Mouse (Mus musculus) CD4-positive, CD25-positive, alpha-beta regulatory T cell, adult 2 months (primary cell): ENCODE measurements around the gene Zmym3.

Experiments used
- DNase-seq: peaks from one replicate; pipeline ENCODE4 v3.0.0-alpha.2; 2012; ENCODE audit warnings: low read depth, low spot score

Zmym3 gene

GRCm38 (mm10) chrX:101420700-101421095 lies at the start of gene Zmym3:
Zmym3 (minus strand) TSS chrX:101420849.
- peak; percentile 1 for DNase-seq

DNA sequence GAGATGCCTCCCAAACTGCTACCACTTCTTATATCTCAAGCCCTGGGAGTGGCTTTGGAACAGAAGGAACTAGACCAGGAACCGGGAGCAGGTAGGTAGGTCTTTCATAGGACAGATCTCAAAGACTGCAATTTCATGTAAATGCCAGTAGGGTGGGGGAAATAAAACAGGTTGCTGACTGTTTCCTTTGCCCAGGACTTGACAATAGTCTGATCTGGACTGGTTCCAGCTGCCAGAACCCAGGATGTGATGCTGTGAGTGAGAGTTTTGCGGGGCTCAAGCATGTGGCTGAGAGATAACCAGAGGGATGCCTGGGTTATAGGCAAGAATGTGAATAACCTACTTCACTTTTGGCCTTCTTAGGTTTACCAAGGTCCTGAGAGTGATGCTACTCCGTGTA lies 30.9 kb upstream of the Zmym3 start:
- DNase-seq, result no peak

GRCm38 (mm10) chrX:101451147-101451546 lies 30.5 kb upstream of the Zmym3 start:
- DNase-seq, result no peak

GRCm38 (mm10) chrX:101448886-101449475 lies 28.3 kb upstream of the Zmym3 start, which contains the start of gene Itgb1bp2:
Itgb1bp2 (plus strand) TSS chrX:101449088.
- no peak for DNase-seq

GRCm38 (mm10) chrX:101429976-101430375 lies 9.3 kb upstream of the Zmym3 start:
- DNase-seq, result no peak

DNA sequence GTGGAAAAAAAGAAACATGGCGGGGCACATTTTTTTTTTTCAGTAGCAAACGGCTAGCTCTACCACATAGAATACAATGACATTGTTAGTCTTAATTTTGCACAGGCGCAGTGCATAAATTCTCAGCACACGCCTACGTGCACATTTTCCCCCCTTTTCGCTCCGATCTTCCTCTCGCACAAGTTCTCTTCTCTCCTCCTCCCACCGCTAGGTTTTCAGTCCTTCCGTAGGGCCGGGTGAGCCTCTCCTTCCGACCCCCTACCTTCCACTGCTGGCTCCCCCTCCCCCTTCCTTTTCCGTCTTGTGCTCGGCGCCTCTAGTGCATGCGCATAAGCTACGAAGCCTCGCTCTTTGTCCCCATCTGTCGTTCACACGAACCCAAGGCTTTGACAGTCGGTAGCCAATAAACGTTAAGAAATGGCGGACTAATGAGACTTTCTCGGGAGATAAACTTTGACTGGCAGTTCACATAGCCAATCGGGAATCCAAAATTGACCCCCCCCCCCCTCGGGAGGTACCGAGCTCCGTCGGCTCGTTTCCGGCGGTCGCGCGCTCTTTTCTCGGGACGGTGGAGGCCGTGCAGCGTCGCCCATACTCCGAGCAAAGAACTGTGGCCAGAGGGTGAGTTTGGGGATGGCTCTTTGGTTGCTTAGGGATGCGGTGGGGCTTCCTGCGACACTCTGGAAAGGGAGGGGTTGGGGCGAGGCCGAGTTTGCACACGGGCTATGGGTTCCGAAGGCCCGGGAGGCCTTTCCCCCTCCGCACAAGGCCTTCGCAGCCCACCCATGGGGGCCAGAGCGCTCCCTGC lies 8.7 kb upstream of the Zmym3 start, which contains the start of gene Nono:
TSS of gene Nono (plus strand) at position 177 of the 808 bp plus-strand sequence.
- peak; percentile 95 for DNase-seq

DNA sequence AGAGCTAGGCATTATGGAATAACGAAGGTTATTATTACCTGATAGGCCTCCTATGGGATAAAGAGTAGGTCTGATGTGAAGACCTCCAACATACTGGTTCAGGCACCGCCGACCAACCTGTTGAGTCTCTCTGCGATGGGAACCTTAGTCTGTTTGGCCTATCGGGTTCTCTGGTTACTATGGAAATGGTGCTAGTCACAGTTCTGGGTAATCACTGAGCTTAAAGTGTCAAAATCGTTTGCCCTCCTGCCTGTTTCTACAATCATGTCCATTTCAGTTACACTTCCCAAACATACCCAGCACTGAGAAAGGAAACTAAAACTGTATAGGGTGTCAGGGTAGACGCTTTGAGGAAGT lies 8.1 kb upstream of the Zmym3 start:
- DNase-seq, result no peak

- peak; percentile 65 for DNase-seq
Measured at GRCm38 (mm10) chrX:101427774-101428173, 7.1 kb upstream of the Zmym3 start.

GRCm38 (mm10) chrX:101423462-101423861 lies 2.8 kb upstream of the Zmym3 start:
- no peak for DNase-seq

DNA sequence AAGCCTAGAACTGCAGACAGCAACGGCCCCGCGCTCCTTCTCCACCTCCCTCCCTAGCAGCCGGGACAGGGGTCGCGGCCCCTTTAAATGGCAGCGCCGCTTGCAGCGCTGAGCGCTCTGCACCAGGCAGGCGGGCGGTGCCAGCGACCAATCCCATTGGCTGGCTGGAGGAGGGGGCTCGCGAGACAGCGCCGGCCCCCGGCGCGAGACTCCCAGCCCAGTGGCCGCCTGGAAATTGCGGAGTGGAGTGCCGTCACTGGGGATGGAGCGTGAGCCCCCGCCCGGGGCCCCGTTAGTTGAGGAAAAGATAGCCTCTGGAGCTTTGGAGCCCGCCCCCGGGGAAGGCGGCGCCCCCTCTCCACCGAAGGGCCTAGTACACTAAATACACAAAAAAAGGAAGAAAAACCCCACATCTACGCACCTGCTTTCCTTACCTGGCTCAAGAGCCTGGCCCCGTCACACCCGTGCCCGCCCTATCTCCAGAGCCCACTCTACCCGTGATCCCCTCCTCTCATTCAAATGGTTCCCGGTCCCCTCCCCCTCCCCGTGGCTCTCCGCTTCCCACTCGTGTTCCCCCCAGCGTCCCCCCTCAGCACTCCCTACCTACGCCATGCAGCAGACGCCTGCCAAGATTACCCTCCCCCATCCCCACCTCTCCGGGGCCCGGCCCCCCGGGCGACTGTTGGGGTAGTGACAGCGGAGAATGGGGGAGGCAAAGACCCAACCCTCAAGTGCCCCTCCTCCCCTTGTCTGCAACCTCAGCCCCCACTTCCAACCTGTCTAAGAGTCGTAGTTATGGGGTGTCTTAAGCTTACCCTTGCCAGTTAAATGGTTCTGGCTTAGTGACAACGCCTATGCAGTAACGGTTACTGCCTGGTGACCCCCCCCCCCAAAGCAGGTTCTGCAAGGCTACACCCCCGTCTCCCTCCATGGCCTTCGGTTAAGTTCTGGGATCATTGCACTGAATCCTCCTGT lies 637 bp downstream of the Zmym3 start:
- DNase-seq, result peak; percentile 89

- DNase-seq, result peak; percentile 45
Measured at GRCm38 (mm10) chrX:101418946-101419724, 1.5 kb downstream of the Zmym3 start.

- DNase-seq, result no peak
Measured at GRCm38 (mm10) chrX:101396459-101396858, 24.2 kb downstream of the Zmym3 start.

DNA sequence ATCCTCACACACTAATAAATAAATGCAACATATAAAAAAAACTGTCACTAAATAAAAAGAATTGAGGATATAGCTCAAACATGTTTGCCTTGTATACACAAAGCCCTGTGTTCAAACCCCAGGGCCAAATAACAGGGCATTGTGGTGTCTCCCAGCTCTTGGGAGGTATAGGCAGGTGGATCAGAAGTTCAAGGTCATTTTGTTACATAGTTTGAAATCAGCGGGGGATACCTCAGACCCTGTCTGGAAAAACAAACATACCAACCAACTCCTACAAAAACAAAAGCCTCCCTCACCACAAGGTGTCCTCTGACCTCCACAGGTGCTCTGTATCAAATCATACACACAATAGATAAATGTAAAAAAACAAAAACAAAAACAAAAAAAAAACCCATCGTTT lies 26.3 kb downstream of the Zmym3 start:
- no peak for DNase-seq

GRCm38 (mm10) chrX:101388866-101389537 lies 31.6 kb downstream of the Zmym3 start:
- no peak for DNase-seq

GRCm38 (mm10) chrX:101386222-101386621 lies 34.4 kb downstream of the Zmym3 start:
- no peak for DNase-seq

GRCm38 (mm10) chrX:101384439-101385137 lies 36.1 kb downstream of the Zmym3 start:
- DNase-seq, result peak; percentile 20

- no peak for DNase-seq
Measured at GRCm38 (mm10) chrX:101383455-101383854, 37.2 kb downstream of the Zmym3 start.

DNA sequence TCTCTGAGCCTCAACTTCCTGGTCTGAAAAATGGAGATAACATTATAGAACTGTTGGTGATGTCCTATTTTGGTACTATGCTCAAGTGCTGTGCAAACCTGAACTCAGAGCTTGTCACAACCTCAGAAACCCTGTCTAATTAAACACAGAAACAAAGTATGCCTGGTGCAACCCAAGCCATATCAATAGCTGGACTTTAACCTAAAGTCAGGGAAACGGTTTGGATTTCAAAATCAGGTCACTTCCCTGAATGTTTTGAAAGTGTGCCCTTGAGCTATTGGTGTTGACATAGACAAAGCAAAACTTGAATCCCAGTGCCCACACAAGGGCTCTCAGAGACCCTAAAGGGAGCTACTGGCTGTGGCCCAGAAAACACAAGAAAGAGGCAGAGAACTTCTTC lies 40.9 kb downstream of the Zmym3 start:
- DNase-seq, result no peak

GRCm38 (mm10) chrX:101377076-101377475 lies 43.6 kb downstream of the Zmym3 start:
- DNase-seq, result no peak
